Mouse (Mus musculus): ENCODE results near the gene H2-Eb1.
A peak's percentile ranks its signal among the peaks of the same experiment; 100 is the strongest.
"Not testable (repeated sequence)": the region's sequence is repeated elsewhere in the genome, so short reads cannot be mapped to it uniquely, and the experiment has no call there.

The H2-Eb1 gene

DNA sequence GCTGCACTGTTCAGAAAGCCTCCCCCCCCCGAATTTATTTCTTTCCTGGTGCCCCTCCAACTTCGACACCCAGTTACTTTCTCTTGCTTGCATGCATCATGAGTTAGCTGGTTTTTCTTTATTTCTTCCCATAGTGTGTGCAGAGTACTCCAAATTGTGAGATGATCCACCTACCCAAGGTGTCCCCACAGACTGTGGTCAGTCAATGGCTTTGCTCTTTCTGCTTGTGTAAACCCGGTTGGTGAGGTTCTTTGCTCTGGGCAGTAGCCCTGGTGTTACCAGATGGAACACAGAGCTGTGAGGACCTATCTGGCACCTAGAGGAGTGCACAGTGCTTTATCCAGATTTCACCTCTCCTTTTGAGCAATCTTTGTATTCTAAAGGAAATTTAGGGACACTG, 17.5 kb upstream of the H2-Eb1 start:
- DNase-seq (ENCODE audit: low spot score in 2 of 2) = no peak

DNA sequence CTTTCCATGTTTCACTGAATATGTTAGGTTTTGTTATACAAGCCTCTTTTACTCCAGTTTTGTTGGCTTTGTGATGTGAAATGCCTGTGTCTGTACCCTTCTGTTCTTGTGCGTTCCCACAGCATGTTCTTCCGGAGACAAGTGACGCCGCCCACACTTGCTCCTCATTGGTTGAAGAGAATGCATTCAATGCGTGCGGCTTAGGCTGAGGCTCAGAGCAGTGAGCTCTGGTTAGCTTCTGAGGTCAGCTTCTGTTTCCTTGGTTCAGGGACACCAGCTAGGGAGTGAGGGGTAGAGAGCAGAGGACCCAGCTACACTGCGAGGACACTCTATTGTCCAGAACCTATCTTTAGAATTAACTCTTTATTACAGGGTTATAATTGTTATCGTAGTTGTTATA, 14.1 kb upstream of the H2-Eb1 start:
- DNase-seq (ENCODE audit: low spot score in 2 of 2) = peak; percentile 83 to 90

DNA sequence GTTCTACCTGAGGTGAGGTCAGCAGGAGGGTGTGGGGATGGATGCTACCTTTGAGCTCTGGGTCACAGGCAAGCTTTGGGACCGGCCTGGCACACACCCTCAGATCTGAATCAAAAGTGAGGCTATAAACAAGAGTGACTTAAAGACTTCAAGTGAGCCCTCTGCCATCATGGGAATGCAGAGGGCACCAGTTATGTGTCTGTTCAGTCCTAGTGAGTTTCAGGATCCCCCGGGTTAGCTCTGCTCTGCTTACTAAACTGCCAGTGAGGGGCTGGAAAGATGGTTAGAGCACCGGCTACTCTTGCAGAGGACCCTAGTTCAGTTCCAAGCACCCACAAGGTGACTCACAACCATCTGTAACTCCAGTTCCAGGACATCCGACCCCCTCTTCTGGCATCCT, 13.1 kb upstream of the H2-Eb1 start:
- no peak for DNase-seq (ENCODE audit: low spot score in 2 of 2)

DNA sequence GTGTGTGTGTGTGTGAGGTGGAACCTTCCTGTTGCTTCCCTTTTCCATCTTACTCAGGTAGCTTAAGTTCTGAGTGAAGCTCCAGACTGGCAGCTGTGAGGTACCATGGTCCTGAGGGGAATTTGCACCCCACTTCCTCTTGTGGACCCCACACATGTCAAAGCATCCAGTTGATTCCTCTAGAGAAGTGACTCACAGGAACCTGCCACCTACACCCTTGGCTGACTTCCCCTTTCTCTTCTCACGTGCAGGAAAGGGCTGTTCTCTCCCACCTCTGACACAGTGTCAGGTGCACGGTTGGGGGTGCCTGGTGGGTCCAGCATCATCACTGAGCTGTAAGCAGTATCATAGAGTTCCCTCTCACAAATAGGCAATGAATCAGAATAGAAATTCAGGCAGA, 12.1 kb upstream of the H2-Eb1 start:
- no peak for DNase-seq (ENCODE audit: low spot score in 2 of 2)

DNA sequence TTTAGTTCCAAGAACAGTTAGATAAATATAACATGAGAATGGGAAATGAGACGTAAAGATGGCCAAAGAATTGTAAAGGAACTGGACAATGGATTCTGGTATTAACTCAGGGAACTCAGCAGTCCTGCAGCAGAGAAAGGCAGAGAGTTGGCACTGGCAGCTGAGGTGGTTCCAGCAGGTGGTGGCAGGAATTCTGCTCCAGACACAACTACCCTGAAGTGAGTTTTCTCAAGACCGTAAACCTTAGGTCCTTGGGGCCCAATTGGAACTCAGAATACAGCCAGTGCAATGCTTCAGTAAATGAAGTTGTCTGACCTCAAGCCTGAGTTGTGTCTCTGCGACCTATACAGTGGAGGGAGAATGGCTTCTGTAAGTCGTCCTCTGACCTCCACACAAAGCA, 11.4 kb upstream of the H2-Eb1 start:
- no peak for DNase-seq (ENCODE audit: low spot score in 2 of 2)

DNA sequence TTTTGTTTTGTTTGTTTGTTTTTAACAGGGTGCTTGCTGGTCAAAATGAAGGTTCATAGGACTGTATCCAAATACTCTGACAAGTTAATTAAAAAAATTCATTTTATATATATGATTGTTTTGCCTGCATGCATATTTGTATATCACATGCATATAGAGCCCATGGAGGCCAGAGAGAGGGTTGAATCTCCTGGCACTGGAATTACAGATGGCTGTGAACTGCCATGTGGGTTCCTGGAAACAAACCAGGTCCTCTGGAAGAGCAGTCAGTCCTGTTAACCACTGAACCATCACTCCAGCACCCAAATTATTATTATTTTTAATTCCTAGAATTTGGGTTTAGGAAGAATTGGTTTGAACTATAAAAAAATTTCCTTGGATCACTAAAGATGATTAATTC, 10.4 kb upstream of the H2-Eb1 start:
- DNase-seq (ENCODE audit: low spot score in 2 of 2) = no peak

DNA sequence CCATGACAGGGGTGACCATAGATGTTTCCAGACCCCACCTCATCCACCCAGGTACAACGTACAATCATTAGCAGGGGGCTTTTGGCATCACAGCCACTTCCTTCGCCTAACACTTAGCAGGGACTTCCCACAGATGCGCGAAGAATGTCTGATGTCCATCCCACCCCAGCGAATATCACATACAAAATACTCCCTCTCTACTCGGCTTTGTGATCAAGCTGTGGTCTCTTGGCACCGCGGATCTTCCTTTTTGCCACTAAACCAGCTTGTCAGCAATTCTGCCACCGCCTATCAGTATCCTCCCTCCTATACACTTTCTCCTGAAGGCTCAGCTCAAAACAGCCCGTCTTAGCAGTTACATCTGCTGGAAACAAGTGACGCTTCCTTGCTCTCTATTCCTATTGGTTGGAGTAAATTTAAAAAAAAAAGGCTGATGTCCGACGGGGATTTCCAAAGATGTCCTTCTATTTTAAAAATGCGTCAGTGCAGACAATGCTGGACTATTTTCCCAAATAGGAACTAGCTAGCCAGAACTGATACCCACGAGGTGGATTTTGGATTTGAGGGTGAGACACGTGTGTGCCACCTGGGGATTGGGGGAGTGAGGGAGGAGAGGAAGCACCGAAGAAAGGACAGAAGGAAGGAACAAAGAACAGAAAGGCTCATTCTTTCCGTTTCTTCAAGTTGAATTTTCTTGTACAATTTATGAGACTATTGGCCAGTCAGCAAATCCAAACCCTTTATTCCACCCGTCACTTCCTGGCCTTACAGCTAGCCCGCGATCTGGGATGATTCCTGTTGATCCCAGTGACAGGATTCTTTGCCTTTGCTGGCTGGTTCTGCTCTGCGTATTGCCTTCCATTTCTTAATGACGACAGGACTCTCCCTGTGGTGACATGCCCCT, 9.5 kb upstream of the H2-Eb1 start:
- peak; percentile 33 to 46 for DNase-seq (ENCODE audit: low spot score in 2 of 2)

DNA sequence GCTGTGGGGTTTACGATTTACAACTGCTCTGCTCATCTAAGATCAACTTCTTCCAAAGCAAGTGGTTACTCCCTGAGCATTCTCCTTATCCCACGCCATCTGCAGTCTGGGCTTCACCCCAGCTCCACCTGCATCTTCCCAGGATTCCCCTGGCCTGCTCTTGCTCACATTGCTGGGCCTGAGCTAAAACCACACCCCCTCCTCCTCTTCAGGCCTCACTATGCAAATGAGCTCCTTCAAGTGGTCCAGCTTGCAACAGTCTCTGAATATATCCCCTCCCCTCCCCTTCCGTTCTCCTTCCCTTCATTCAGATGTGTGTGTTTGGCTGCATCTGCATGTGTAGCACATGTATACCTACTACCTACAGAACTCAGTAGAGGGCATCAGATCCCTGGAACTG, 6.3 kb upstream of the H2-Eb1 start:
- no peak for DNase-seq (ENCODE audit: low spot score in 2 of 2)

DNA sequence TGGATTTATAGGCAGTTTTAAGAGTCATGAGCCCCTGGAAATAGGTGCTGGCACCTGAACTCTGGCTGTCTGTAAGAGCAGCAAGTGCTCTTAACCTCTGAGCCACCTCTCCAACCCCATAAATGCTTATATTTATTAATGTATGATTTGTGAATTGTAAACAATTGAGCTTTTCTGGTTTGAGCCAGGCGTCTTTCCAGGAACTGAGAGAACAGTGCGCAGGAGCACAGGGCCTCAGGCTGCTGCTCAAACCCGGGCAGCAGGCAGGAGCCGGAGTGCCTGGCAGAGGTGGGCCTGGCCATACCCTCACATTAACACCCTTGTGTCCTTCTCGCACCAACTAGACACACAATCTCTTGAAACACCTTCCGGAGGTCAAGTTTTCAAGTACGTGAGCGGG, 5.6 kb upstream of the H2-Eb1 start:
- DNase-seq (ENCODE audit: low spot score in 2 of 2) = no peak

DNA sequence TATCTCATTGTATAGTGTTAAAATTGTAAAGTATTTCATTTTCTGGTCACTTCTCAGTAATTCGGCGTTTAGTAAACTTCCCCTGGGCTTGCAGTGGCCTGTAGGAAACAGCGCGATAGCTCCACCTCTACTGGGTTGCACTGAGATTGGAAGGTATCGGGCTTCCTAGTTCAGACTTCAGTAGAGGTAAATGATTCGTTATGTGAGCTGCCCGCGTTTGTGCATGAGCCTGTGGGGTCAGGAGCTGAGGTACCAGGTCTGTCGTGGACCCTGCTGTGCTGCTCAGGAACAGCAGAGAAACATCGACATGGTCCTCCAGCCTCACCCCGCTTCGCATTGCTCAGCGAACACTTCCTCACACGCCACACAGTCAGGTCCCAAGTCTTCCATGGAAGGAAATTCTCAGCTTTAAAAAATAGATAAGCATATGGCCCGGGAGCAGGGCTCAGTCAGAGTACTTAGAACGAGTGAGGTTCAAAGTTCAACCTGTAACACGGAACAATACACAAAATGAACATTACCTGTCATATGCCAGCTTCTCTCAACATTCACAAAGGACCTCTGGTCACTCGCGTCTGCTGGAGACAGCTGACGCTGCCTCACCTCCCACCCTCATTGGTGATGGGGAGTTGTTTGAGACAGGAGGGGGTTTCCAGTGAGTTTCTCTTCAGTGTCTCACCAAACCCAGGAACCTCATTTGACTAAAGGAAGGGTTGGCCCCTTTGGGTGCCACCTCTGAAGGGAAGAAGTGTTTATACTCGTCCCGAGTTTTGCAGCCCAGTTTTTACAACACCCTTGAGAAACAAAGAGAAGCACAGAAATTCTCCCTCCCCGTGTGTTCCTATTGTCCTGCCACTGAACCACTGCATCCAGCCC, 4.7 kb upstream of the H2-Eb1 start:
- DNase-seq (ENCODE audit: low spot score in 2 of 2) = no peak

DNA sequence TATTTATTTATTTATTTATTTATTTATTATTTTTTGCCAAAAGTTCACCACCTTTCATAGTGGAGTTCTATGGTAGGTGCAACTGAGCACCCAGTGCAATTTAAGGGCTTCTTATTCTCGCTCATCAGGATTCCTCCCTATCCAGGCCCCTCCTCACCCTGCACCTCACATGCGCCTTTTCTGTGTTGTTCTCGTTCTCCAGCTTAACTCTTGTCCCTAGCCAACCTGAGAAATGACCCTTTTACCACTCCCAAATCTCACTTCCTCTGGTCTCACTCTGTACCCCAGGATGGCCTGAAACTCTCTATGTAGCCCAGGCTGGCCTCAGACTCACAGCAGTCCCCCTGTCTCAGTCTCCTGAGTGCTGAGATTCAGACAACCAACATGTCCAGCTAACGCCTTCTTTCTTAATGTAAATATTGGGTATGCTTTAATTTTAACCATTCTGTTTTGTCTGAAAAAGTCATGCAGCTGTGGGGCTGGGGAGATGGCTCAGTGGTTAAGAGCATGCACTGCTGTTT, 3.9 kb upstream of the H2-Eb1 start:
- DNase-seq (ENCODE audit: low spot score in 2 of 2) = no peak

DNA sequence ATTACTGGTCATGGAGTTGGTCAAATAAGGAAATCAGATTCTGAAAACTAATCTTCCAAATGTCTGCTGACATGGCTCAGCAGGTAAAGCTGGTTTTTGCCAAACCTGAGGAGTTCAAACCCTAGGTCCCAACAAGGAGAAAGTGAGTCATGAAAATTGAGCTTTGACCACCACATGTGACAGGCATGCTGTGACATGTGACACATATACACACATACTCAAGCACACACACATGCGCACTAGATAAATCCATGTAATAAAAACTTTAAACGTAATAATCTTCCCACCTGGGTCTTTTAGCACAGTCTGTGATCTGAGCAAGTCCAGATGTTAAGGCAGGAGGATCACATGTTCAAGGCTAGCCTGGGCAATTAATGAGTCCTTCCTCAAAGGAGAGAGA, 1.9 kb upstream of the H2-Eb1 start:
- DNase-seq (ENCODE audit: low spot score in 2 of 2) = no peak

DNA sequence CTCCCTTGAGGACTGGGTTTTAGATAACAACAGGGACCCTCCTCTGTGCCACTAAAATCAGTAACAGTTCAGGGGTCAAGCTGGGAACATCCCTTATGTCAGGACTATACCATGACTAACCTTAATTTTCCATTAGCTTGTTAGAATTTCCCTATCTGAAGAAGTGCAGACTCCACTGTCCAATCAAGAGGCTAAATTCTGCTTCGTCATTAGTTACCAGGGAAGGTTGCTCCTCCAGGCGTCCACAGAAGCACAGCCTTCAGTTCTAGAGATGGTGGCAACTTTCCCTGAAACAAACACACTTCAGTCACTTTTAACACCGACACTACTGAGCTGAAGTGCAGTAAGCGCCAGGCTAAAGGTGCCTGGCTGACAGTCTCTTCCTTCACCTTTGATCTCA, 916 bp upstream of the H2-Eb1 start:
- DNase-seq (ENCODE audit: low spot score in 2 of 2) = peak; percentile 77 to 79

DNA sequence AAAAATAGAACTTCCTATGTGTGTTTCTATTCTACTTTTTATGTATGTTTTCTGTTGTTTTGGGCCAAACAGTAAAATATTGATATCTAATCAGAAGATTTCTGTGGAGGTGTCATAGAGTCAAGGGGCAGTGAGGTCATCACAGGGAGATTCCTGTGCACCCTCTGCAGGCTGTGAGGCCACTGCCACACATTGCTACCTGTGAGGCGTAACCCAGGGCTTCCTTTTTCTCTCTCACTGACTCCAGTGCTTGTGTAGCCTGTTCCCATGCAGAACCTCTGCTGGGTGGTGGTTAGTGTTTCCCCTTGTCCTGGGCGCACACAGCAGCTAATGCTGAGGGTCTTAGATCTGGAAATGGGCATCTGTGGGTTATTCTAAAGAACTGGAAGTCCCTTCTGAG, 740 bp downstream of the H2-Eb1 start:
- no peak for DNase-seq (ENCODE audit: low spot score in 2 of 2)

DNA sequence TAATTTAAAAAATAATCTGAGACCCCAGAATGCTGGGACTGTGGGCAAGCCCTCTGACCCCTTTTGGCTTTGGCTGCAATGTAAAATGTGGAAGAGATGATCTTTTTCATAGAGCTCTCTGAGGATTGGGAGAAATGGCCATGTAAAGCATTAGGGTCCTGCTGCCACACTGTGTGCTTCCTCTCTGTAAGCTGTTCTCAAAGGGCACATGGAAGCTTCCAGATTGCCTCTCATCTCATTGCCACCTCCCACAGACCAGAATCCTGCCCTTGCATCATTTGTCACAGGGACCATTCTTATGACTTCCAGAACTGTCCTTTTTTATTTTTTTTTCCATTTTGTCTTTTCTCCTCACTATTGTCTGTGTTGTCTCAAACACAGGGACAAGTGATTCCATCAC, 1.5 kb downstream of the H2-Eb1 start:
- DNase-seq (ENCODE audit: low spot score in 2 of 2) = no peak

DNA sequence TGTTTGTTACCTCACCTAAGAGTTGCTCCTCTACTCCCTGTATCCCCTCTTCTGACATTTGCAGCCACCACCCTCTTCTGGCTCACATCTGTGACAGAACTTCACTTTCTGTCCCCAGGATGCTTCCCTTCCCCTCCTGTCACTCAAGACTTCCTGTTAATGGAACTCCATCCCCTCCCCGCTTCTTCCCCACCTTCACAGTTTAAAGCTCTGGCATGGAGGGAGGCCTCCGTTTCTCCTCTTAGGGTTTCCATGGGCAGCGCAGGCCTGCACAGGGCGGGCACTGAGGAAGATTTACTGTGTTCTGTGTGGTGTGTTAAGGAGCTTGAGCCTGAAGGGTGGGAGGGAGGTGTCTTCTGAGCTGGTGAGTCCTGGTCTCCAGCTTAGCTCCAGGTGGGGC, 2.5 kb downstream of the H2-Eb1 start:
- DNase-seq (ENCODE audit: low spot score in 2 of 2) = no peak

DNA sequence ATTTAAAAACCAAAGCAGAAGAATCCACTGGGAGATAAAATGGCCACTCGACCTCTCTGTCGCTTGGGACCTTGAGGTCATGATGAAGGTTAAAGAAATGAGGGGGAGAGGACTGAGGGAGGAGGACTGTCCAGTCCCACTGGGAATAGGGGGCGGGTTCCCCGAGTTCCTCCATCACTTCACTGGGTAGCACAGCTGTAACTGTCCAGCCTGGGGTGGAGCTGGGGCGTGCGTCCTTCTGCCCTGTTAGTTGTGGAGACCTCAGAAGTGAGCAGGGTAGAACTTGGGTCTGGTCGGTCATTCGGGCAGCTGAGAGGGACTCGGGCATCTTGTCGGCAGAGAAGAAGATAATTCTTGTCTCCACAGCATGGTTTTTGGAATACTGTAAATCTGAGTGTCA, 3.6 kb downstream of the H2-Eb1 start:
- no peak for DNase-seq (ENCODE audit: low spot score in 2 of 2)

DNA sequence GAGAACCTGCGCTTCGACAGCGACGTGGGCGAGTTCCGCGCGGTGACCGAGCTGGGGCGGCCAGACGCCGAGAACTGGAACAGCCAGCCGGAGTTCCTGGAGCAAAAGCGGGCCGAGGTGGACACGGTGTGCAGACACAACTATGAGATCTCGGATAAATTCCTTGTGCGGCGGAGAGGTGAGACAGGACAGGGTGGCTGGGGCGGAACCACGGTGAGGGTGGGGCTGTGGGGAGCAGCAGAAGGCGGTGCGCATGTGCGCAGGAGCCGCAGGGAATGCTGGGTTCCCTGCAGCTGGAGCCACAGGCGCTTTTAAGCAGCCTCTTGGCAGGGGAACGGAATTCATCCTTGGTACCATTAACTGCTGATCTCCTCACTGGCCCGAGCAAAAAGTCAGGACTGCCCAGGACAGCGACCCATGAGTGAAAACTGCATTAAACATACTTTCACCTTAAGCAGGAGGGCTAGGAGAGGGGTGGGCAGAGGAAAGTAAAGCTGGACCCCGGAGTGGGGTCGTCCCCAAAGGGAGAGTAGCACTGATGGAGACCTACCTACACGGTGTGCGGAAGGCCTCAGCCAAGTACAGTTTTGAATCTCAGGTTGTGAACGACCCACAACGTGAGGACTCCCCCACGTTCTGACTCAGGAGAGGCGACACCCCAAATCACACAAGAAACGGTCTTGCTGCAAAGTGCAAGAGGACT, 4.2 kb downstream of the H2-Eb1 start:
- peak; percentile 69 to 70 for DNase-seq (ENCODE audit: low spot score in 2 of 2)

DNA sequence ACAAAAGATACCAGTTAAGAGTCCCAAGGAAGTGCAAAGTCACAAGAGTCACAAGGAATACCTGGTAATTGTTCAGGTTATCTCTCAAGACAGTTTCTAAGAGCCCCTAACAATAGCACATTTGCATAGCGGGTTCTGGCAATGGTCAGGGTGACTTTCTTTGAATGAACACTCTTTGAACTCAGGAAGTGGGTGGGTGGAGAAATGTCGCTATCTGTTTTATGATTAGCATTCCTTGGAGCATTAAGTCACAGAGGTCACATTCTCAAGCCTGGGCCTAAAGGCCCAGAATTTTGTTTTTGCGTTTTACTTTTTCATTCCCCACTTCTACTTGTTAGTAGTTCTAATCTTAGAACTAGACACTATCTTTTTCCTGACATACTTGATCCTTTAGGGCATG, 4.9 kb downstream of the H2-Eb1 start:
- DNase-seq (ENCODE audit: low spot score in 2 of 2) = not testable (repeated sequence)

DNA sequence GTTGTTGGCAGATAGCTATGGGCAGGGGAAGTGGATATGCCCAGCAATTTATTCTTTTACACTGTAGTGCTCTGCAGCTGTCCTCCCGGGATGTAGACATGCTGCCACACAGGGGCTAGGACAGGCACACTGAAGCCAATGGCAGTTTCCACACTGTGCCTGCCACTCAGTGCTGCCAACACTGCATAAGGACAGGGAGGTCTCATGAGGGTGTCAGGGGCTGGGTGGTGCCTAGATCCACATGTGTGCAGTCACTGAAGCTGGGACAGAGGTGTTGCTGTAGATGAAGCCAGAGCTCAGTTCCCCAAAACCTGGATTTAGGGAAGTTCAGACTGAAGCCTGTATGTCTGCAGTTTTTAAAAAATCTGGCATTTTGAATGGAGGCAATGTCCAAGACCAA, 6.5 kb downstream of the H2-Eb1 start:
- DNase-seq (ENCODE audit: low spot score in 2 of 2) = no peak

DNA sequence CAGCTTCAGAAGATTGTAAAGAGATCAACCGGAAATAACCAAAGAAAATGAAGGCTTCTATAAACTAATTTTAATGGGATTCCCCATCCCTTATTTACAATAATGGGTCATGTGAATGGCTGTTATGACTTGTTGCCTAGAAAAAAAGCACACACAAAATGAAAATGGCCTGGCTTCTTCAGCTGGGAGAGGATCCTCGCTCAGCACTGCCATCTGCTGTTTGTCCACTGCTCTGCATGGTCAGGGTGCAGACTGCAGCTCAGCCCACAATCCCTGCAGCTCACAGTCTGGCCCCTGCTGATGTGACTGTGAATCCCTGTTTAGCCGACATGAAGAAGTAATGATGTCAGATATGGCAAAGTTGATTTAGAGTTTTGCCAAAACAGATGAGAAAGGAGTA, 7.7 kb downstream of the H2-Eb1 start:
- DNase-seq (ENCODE audit: low spot score in 2 of 2) = peak; percentile 80 to 85

DNA sequence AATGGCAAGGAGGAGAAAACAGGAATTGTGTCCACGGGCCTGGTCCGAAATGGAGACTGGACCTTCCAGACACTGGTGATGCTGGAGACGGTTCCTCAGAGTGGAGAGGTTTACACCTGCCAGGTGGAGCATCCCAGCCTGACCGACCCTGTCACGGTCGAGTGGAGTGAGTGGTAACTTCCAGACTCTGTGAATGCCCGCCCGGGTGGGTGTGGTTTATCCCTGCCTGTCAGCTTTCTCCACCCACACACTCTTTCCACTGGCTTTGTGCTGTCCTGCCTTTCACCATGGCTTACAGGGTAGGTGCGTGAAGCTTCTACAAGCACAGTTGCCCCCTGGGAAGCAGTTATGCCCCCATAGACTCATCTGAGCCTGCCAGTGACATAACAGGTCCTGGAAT, 8.6 kb downstream of the H2-Eb1 start:
- no peak for DNase-seq (ENCODE audit: low spot score in 2 of 2)
